ENCODE assay signal across 8 mouse cellular contexts in genomic region chr8:57569400-57569795, GRCm38 (mm10). TPM values are rescaled to one million over a fixed set of nuclear protein-coding genes. Genes with fewer than 3 reads are reported as not detected.
DNase-seq lines count a peak whose midpoint lies in the region; ATAC-seq lines count a peak whose summit lies in the region.

No protein-coding gene starts in this region.

- 33% methylated on average over 11 of the region's 11 CpGs for WGBS in kidney, embryonic 16.5 days

- 0 out of 2 replicates have a peak overlapping the region, but pooled peaks have one; percentile 14 for H3K9ac ChIP-seq in kidney, embryonic 16.5 days (replicated peaks; ENCODE audit: low read length)

- peak; percentile 62; the same call in 1 of the 2 replicates for ATAC-seq in kidney, embryonic 16.5 days (ENCODE audit: low FRiP score, low TSS enrichment)

- H3K36me3 ChIP-seq in kidney, embryonic 16.5 days (ENCODE audit: insufficient read depth, low read length), result no peaks in the 10 kb centered on the region; the same call in 1 of the 2 replicates

- H3K4me2 ChIP-seq in kidney, embryonic 16.5 days (replicated peaks; ENCODE audit: low read depth, low read length), result no peak overlapping the region

- no peak overlapping the region for H3K4me3 ChIP-seq in kidney, embryonic 16.5 days (ENCODE audit: low read length)

- DNase-seq in cerebellum, adult 11 months, result peak; percentile 55
- no peak for DNase-seq in cerebellum, postnatal 4 days (ENCODE audit: low spot score in 2 of 2)
- DNase-seq in retina, postnatal 1 day, result peak; percentile 36
- no peak for DNase-seq in retina, embryonic 14.5 days (ENCODE audit: low spot score)
- peak; percentile 82 for DNase-seq in telencephalon, adult 2 months (ENCODE audit: low read depth, low spot score)
- DNase-seq in spleen, postnatal 4 days (ENCODE audit: low spot score in 2 of 2), result no peak
- no peak for DNase-seq in thymus, adult 18-20 months

- H3K27me3 ChIP-seq in kidney, embryonic 16.5 days (ENCODE audit: insufficient read depth, low read length), result no peaks in the 10 kb centered on the region

- H3K4me1 ChIP-seq in kidney, embryonic 16.5 days (ENCODE audit: insufficient read depth, low read length), result peaks cover 11% of the 10 kb centered on the region

- H3K9me3 ChIP-seq in kidney, embryonic 16.5 days (ENCODE audit: low read length), result no peaks in the 10 kb centered on the region

- H3K27ac ChIP-seq in kidney, embryonic 16.5 days (ENCODE audit: low read length), result no peak overlapping the region

RNA-seq across cellular contexts. Expression of gene Hmgb2, which starts 57.7 kb away (rescaled TPM):
- polyA plus RNA-seq in kidney, embryonic 16.5 days (2015; fragmentation: Nextera tagmentation; extraction: Ambion mirVana), result 309 and 369 TPM in 2 replicates

Comparison
In these comparisons a context has a peak if more than half of its experiments do, and no peak if none do; other contexts are left out.
1. DNase-seq: peak in cerebellum, adult 11 months (single experiment), retina, postnatal 1 day (single experiment) and telencephalon, adult 2 months (single experiment); none in cerebellum, postnatal 4 days (0 of 2), retina, embryonic 14.5 days (single experiment), spleen, postnatal 4 days (0 of 2) and thymus, adult 18-20 months (0 of 2).